Mouse (Mus musculus) CH12.LX (cell line): Measurements from ENCODE around the gene 4930447C04Rik. TPM values are rescaled to one million over a fixed set of nuclear protein-coding genes. Genes with fewer than 3 reads are reported as not detected.

ENCODE experiments used
- DNase-seq: peaks from one replicate; pipeline ENCODE4 v3.0.0-alpha.2; 2013; ENCODE audit errors: extremely low read depth
- H3K27ac ChIP-seq: 2 replicates; pipeline ENCODE4 v1.5.1; 2012; ENCODE audit warnings: low read depth, mild to moderate bottlenecking, control low read depth, moderate library complexity; ENCODE audit not compliant: insufficient read depth
- H3K27me3 ChIP-seq: replicated peaks from 2 replicates; pipeline ENCODE3; 2012; ENCODE audit warnings: inconsistent platforms
- H3K36me3 ChIP-seq, 2 experiments: replicated peaks in 1 of 2; 2 replicates each; pipeline versions ENCODE3 to v1.6.1; 2012; ENCODE audit warnings: inconsistent platforms in 1 of 2, low read length in 1 of 2, mild to moderate bottlenecking in 1 of 2, mixed read lengths in 1 of 2, moderate library complexity in 1 of 2; ENCODE audit not compliant: control insufficient read depth in 1 of 2, insufficient read depth in 1 of 2
- H3K4me1 ChIP-seq, 2 experiments: 2 replicates each; pipeline ENCODE4 v1.6.1; 2012; ENCODE audit warnings: inconsistent platforms in 1 of 2, moderate library complexity in 1 of 2; ENCODE audit not compliant: insufficient read depth in 2 of 2, control insufficient read depth in 1 of 2
- H3K4me2 ChIP-seq: 2 replicates; pipeline ENCODE4 v1.6.1; 2012; ENCODE audit warnings: low read depth, mild to moderate bottlenecking, control low read depth; ENCODE audit not compliant: poor library complexity, insufficient read depth, severe bottlenecking
- H3K4me3 ChIP-seq, 3 experiments: fragments of 150-350 bp in 1 of 3; sonication (generic) in 1 of 3; replicated peaks in 1 of 3; 2 replicates each; pipeline versions ENCODE3 to v1.5.1; 2011 to 2012; ENCODE audit warnings: low read depth in 2 of 3, low read length in 2 of 3, mild to moderate bottlenecking in 2 of 3, moderate library complexity in 2 of 3, control low read depth in 1 of 3, improper control_type of control experiment in 1 of 3, inconsistent platforms in 1 of 3, mixed read lengths in 1 of 3; ENCODE audit not compliant: poor library complexity in 1 of 3
- H3K79me2 ChIP-seq: replicated peaks from 2 replicates; pipeline ENCODE4 v1.6.1; 2012; ENCODE audit warnings: mild to moderate bottlenecking, moderate library complexity; ENCODE audit not compliant: control insufficient read depth, poor library complexity, insufficient read depth, severe bottlenecking; ENCODE audit errors: extremely low read depth
- H3K9ac ChIP-seq: 2 replicates; pipeline ENCODE4 v1.6.1; 2012; ENCODE audit warnings: low read depth, mild to moderate bottlenecking, control low read depth, moderate library complexity; ENCODE audit not compliant: insufficient read depth
- H3K9me3 ChIP-seq: replicated peaks from 2 replicates; pipeline ENCODE3; 2012; ENCODE audit warnings: low read length, inconsistent platforms, mixed read lengths
- CHD1 ChIP-seq: IDR thresholded peaks from 2 replicates; pipeline ENCODE4 v1.6.1; 2012; ENCODE audit warnings: low read depth, low read length, improper control_type of control experiment, inconsistent platforms
- ETS1 ChIP-seq: conservative IDR thresholded peaks from 2 replicates; pipeline ENCODE4 v1.6.1; 2012; ENCODE audit warnings: low read depth, mild to moderate bottlenecking, inconsistent platforms, low read length, improper control_type of control experiment, moderate library complexity
- GABPA ChIP-seq: IDR thresholded peaks from 2 replicates; pipeline ENCODE4 v1.6.1; 2012; ENCODE audit warnings: low read depth, low read length, improper control_type of control experiment, inconsistent platforms; ENCODE audit not compliant: insufficient replicate concordance
- KAT2A ChIP-seq: IDR thresholded peaks from 2 replicates; pipeline ENCODE4 v1.6.1; 2012; ENCODE audit warnings: low read length, improper control_type of control experiment, inconsistent platforms; ENCODE audit not compliant: insufficient replicate concordance
- MAX ChIP-seq: IDR thresholded peaks from 2 replicates; pipeline ENCODE4 v1.6.1; 2011; ENCODE audit warnings: low read length, improper control_type of control experiment
- MEF2A ChIP-seq: IDR thresholded peaks from 2 replicates; pipeline ENCODE4 v1.6.1; 2014; ENCODE audit warnings: low read depth, mild to moderate bottlenecking, inconsistent platforms, low read length, improper control_type of control experiment, borderline replicate concordance
- NRF1 ChIP-seq: IDR thresholded peaks from 2 replicates; pipeline ENCODE4 v1.6.1; 2014; ENCODE audit warnings: low read depth, mild to moderate bottlenecking, inconsistent platforms, low read length, improper control_type of control experiment, moderate library complexity
- POLR2AphosphoS2 ChIP-seq: IDR thresholded peaks from 2 replicates; pipeline ENCODE4 v1.6.1; 2011; ENCODE audit warnings: low read depth, low read length, improper control_type of control experiment
- TBP ChIP-seq: conservative IDR thresholded peaks from 2 replicates; pipeline ENCODE4 v1.6.1; 2011; ENCODE audit warnings: low read depth, low read length, improper control_type of control experiment
- ZNF384 ChIP-seq: IDR thresholded peaks from 2 replicates; pipeline ENCODE4 v1.6.1; 2012; ENCODE audit warnings: low read depth, low read length, improper control_type of control experiment, inconsistent platforms
- dilution Hi-C: fragments of 300-500 bp; cut with MboI; formaldehyde crosslinking; loops from 2 replicates; pipeline ENCODE4 v1.14.3; 2020; ENCODE audit warnings: low sequenced_read_pairs; ENCODE audit not compliant: extremely low pct_unique_long_range_greater_than_20kb, extremely low pct_ligation_motif_present
- in situ Hi-C: fragments of 300-500 bp; cut with MboI; formaldehyde crosslinking; loops from 3 replicates; pipeline ENCODE4 v1.14.3; 2019; ENCODE audit warnings: low sequenced_read_pairs, low pct_ligation_motif_present, low pct_unique_long_range_greater_than_20kb, mixed read lengths
- polyA plus RNA-seq: library from polyadenylated mRNA; unstranded; fragments of >175 nt; gene quantifications from 2 replicates; pipeline ENCODE4 v1.2.1, GENCODE M21; 2012; ENCODE audit warnings: low read depth; ENCODE audit not compliant: insufficient read length
- total RNA-seq, 2 experiments: library from RNA; depleted of rRNA; stranded (reverse); fragments of 300-350 nt in 1 of 2; fragments of >200 nt in 1 of 2; gene quantifications; 2 replicates each; pipeline ENCODE4 v1.2.3; 2012 to 2014

Gene 4930447C04Rik
- total and polyA plus RNA-seq, 3 experiments, result 0.52 to 0.89 (median 0.74) TPM

GRCm38 (mm10) chr12:72945301-72946063, 4.9 kb upstream of the 4930447C04Rik start:
- no peak for TF ChIP-seq ZNF384
- TF ChIP-seq ETS1, result no peak
- TF ChIP-seq KAT2A, result no peak
- in situ Hi-C loops (no loop called here), dilution Hi-C loops (no loop called here)
- Histone ChIP-seq H3K27ac (no peak overlapping the region), H3K9me3 (peaks cover 12% of the 10 kb centered on the region), H3K36me3 (peaks cover 29 to 54% of the 10 kb centered on the region in 2 experiments), H3K4me2 (no peak overlapping the region), H3K79me2 (no peaks in the 10 kb centered on the region; the same call in 1 of the 2 replicates), H3K9ac (no peak overlapping the region), H3K4me1 (peaks cover 3 to 12% of the 10 kb centered on the region in 2 experiments; a peak in 2 of 4 replicates), H3K4me3 (no peak overlapping the region), H3K27me3 (no peaks in the 10 kb centered on the region)
- DNase-seq, result no peak

GRCm38 (mm10) chr12:72944411-72945225, 4.0 kb upstream of the 4930447C04Rik start:
- no peak for DNase-seq
- Histone ChIP-seq H3K9me3 (peaks cover 12% of the 10 kb centered on the region), H3K4me2 (no peak overlapping the region), H3K79me2 (no peaks in the 10 kb centered on the region), H3K4me3 (no peak overlapping the region), H3K4me1 (peaks cover 0 to 7% of the 10 kb centered on the region in 2 experiments; a peak in 1 of 4 replicates), H3K36me3 (peaks cover 23 to 51% of the 10 kb centered on the region in 2 experiments), H3K27me3 (no peaks in the 10 kb centered on the region)
- dilution Hi-C loops, result no loop called here
- TF ChIP-seq ZNF384 (no peak), NRF1 (no peak), TBP (no peak), GABPA (no peak), POLR2AphosphoS2 (no peak), CHD1 (no peak), MAX (no peak), MEF2A (no peak)
- TF ChIP-seq, all 38 proteins: peak for 0
- H3K27ac ChIP-seq, result no peak overlapping the region
- H3K9ac ChIP-seq, result no peak overlapping the region
- in situ Hi-C loops, result no loop called here
